Mouse (Mus musculus) lung, postnatal 36 days (tissue): ENCODE measurements around the gene Dstyk.
"Not testable (repeated sequence)": the region's sequence is repeated elsewhere in the genome, so short reads cannot be mapped to it uniquely, and the experiment has no call there.

Experiments
- DNase-seq: peaks from one replicate; pipeline ENCODE4 v3.0.0; 2022; ENCODE audit warnings: mixed read lengths

Gene Dstyk

DNA sequence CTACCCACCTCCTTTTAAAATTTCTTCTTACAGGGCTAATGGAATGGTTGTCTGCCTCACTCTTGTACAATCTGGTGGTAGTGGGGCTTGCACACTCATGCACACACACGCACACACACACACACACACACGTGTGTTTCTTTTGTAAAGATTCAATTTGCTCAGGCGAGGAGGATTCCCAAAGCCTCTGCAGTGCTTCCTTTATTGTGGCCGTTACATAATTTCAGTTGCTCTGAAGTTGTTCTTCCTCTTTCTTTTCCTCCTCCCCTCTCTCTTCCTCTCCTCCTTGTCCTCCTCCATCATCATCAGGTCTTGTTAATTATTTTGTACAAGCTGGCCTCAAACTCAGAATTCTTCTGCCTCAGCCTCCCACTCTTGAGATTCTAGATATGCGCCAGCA, 20.0 kb downstream of the Dstyk start:
- no peak for DNase-seq

GRCm38 (mm10) chr1:132440896-132441435, 23.6 kb downstream of the Dstyk start:
- DNase-seq = no peak

GRCm38 (mm10) chr1:132449742-132450141, 32.4 kb downstream of the Dstyk start:
- no peak for DNase-seq

- DNase-seq = peak; percentile 4
Observed at GRCm38 (mm10) chr1:132464651-132465050, 47.3 kb downstream of the Dstyk start.

DNA sequence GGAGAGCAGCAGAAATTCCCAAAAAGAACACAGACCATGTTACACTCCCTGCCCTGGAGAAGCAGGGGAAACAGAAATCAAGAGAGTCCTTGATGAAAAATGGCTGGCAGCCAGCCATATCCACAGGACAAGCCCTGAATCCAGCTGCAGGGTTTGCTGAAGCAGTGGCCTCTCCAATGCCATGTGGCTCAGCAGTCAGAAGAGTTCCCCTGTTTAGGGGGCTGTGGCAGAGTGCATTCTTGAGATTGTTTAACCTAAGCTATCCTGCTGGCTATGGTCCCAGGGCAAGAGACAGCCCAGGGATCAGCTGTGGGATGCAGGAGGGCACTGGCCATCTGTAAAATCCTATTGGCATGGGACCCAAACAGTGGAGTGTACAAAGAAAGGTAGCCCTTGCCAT, 51.6 kb downstream of the Dstyk start:
- peak; percentile 7 for DNase-seq

- DNase-seq = no peak
Observed at GRCm38 (mm10) chr1:132469519-132469918, 52.2 kb downstream of the Dstyk start.

GRCm38 (mm10) chr1:132470031-132470430, 52.7 kb downstream of the Dstyk start:
- DNase-seq = not testable (repeated sequence)

DNA sequence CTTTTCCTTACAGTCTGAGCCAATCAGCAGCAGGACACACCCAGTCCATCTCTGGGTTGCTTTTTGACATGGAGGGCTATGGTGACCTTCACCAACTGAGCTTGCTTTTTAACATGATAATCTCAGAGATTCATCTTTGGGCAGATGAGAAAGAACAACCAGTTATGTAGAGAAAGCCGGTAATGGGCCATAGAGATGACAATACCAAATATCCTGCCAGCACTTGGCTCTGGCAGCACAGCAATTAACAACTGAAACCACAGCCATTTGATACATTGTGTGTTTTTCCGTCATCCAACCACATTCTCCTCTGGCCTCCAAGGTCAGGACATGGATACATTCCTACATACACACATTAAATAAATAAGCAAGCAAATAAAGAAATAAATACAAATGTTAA, 53.7 kb downstream of the Dstyk start:
- DNase-seq = no peak

DNA sequence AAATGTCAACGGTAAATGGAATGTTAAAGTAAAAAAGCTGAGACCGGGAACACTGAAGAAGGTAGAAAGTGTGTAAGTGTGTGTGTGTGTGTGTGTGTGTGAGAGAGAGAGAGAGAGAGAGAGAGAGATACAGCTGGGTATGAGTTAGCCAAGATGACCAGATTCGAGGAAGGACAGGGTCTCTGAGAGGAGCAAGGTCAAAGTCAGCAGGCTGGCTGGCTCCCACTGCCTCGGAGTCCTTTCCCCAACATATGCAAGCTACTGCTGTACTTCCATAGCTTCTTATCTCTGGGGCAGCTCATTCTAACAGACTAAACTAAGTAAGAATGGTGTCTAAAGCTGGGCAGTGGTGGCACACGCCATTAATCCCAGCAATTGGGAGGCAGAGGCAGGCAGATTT, 54.1 kb downstream of the Dstyk start:
- DNase-seq = no peak

DNA sequence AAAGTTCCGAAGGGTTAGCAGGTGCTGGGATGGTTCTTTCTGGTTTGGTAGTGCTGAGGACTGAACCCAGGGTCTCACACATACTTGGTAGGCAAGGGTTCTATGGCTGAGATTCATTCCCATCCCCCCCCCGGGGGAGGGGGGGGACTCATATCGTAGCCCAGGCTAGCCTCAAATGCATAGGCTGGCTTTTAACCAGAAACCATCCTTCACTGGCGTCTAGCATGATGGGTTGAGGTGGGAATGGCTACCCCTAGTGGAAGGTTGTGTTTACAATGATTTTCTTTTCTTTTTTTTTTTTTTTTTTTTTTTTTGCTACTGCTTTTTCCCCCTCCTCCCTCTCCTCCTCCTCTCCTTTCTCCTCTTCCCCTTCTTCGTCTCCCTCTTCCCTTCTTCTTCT, 55.2 kb downstream of the Dstyk start:
- DNase-seq = no peak

DNA sequence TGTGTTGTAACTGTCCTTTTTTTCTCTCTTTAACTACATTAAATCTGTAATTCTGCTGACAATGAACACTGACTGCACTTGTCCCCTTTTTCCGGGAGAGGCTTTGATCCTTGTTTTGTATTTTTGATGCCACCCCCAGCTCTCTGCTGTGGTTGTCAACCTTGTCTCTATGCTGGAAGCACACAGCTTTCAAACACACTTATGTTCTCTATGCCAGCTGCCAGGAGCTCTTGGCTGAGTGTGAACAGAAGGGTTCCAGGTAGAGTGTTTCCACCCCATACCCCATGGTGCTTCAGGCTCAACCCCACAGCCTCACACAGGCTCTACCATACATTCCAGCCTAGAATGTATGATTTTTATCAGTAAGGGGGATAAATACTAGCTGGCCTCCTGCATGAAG, 57.1 kb downstream of the Dstyk start:
- DNase-seq = no peak

DNA sequence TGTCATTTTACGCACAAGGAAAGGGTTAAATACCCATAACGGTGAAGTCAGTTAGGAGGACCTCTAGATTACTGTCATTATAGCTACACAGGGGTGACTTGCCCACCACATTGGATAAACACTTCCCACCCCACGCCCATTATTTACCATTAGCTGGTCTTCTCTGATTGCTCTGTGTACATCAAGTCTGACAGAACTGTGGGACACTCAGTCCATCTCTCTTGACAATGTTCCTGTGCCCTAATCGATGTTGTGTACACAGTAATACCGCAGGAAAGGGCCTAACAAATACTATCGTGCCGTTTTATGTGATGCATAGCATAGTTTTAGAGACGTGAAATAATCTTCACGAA, 59.2 kb downstream of the Dstyk start:
- DNase-seq = no peak

GRCm38 (mm10) chr1:132476928-132477691, 59.8 kb downstream of the Dstyk start, which contains the start of gene Rbbp5:
Gene Rbbp5, plus strand, starts transcription at chr1:132477365.
- DNase-seq = peak; percentile 93

DNA sequence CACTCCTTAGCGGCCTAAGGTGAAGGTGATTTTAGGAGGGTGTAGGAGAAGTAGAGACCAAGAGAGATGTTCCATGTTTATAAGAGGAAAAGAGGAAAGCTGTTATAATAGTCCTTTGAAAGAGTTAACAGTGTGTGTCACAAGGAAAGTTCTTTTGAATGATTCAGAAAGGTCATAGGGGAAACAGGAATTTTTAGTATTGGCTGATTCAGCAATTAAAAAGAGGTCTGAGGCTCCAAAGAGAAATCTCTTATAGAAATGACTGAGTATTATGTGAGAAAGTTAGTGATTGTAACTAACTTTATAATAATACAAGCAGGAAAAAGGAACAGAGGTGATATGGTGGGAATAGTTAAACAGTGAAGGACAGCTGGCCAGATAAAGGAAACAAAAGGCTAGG, 62.1 kb downstream of the Dstyk start:
- DNase-seq = no peak

DNA sequence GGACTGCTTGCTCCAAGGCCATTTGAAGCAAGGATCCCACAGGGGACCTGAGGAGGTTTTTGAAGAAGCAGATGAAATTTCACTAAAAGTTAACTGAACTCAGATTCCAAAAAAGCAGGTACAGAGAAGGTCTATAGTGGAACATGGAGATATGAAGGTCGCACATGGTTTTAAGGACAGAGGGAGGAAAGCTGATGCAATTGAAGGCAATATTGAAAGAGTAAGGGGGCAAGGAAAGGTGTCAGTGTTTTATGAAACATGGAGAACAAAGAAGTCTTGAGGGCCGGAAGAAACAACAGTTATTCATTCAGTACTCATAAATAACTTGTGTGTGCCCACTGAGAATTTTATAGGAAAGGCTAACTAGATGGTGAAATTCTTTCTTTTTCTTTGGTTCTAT, 64.3 kb downstream of the Dstyk start:
- DNase-seq = no peak

DNA sequence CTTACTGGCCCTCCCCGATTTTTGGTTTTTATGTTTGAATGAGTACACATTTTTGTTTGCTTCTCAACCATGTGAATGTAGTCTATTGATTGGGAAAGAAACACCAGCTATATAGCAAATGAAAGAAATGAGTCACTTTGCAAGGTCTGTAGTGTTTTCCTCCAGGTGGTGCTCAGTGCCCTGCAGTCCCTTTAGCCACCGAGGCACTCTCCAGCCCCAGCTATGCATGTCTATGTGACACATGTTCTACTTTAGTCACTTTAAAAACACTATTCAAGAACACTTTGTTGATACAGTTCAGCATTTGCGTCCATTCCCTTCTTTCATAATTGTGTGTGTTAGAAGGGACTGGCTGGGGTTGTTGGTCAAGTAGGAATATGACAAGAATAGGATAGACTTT, 65.9 kb downstream of the Dstyk start:
- DNase-seq = no peak

- no peak for DNase-seq
Observed at GRCm38 (mm10) chr1:132483759-132484158, 66.4 kb downstream of the Dstyk start.

GRCm38 (mm10) chr1:132500535-132500934, 83.2 kb downstream of the Dstyk start:
- DNase-seq = no peak

- no peak for DNase-seq
Observed at GRCm38 (mm10) chr1:132505155-132505554, 87.8 kb downstream of the Dstyk start.

- DNase-seq = no peak
Observed at GRCm38 (mm10) chr1:132506058-132506457, 88.7 kb downstream of the Dstyk start, which contains the start of gene Tmem81. Gene Tmem81, plus strand, starts transcription at chr1:132506230.

GRCm38 (mm10) chr1:132506656-132507055, 89.3 kb downstream of the Dstyk start:
- DNase-seq = no peak

DNA sequence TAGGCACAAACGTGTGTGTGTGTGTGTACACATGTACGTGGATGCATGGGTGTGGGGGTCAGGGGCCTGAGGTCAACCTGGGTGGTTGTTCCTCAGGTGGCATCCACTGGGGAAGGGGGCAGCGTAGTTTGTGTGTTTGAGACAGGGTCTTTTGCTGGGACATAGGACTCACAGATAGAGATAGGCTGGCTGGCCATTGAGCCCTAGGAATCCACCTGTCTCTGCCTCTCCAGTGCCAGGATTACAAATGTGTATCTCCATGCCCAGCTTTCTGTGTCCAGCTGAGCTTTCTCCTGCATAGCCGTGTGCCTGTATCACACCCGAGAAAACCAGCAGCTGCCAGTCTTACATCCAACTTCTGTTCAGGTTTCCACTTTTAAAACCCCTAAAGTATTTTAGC, 92.4 kb downstream of the Dstyk start:
- DNase-seq = no peak

DNA sequence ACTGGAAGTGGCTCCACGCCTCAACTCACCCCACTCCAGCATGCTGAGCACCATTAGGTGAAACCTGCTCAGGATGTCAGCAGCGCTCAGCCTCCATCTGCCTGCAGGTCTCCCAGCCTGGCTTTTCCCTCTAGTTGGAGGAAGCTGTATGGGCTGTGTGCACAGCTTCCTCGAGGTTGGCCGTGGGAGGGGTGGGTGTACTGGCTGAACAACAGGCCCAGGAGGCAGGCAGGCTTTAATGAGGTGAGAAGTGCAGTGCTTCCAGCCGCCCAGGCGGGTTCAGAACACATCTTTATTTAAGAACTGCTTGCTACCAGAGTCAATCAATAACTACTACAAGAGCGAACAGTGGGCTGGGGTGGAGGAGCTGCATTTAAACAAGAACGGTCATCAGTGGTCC, 94.2 kb downstream of the Dstyk start:
- DNase-seq = no peak

DNA sequence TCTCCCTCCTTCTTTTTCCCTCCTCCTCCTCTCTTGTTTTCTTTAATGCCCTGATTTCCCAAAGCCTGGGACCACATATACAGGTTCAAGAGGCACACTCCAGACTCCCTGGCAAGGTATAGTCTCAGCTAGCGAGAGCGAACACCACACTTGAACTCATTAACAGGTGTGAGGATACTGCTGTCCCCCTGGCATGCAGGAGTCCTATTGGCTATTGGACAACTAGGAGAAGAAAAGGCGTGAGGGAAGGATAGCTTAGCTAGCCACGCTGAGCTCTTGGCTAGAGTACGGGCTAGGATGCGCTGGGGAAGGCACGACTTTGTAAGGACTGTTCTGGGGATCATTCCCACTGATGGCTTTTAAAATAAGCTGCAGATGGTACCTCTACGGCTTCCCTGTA, 94.8 kb downstream of the Dstyk start:
- DNase-seq = no peak

- no peak for DNase-seq
Observed at GRCm38 (mm10) chr1:132515339-132515738, 98.0 kb downstream of the Dstyk start.
